Mouse (Mus musculus): ENCODE results near the gene Dpep3.
"Not testable (repeated sequence)": the region's sequence is repeated elsewhere in the genome, so short reads cannot be mapped to it uniquely, and the experiment has no call there.

Dpep3 gene

DNA sequence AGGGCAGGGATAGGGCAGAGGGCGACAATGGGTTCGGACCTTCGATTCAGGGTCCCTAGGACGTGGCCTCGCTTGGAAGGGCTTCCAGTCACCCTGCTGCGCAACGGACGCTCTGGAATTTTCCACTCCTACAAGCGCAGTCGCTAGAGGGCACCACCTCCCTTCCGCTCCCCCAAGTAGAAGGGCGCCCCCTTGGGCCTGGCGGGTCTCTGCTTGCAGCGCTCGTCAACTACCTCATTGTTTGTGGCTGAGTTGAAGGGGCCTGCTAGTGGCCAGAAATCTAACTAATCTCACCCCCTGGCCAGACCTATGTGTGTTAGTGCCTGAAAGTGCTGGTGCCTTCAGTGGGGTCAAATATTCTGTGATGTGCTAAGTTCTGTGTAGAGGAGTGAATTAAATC is at the start of gene Dpep3:
Gene Dpep3, minus strand, starts transcription at position 105 of the 400 bp plus-strand sequence.
- DNase-seq, result no peak

DNA sequence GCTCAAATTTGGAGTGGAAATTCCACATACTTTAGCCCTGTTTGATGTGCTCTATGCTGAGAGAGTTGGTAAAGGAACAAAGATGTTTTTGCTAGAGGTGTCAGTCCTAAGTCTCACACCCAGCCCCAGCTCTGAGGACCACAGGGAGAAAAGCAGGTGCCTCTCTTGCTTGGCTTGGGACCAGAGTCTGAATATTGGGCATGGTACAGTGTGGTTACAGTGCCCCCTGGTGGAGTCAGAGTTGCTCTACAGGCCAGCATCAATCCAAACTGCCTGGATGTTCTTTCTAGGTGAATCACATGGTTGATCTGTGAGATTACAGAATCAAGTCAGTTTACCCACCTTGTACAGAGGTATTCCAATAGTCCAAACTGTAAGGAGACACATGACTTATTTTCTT is 43.3 kb upstream of the Dpep3 start:
- DNase-seq, result peak; percentile 78

DNA sequence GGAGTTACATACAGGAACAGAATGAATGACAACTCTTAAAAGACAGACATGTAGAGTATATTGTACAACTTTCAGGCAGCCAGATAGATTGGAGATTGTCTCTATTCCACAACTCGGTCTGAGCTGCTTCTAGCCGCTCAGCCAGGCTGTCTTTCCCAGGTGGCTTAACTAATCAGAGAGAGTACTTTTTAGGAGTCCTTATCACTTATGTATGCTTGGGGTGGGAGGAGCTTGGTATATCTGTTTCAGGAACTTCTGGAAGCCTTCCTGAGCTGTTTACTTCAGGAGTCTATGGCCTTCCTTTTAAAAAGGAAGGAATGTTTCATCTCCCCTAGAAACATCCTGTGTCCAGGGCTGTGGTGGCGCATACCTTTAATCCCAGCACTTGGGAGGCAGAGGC is 38.8 kb upstream of the Dpep3 start:
- DNase-seq, result no peak

DNA sequence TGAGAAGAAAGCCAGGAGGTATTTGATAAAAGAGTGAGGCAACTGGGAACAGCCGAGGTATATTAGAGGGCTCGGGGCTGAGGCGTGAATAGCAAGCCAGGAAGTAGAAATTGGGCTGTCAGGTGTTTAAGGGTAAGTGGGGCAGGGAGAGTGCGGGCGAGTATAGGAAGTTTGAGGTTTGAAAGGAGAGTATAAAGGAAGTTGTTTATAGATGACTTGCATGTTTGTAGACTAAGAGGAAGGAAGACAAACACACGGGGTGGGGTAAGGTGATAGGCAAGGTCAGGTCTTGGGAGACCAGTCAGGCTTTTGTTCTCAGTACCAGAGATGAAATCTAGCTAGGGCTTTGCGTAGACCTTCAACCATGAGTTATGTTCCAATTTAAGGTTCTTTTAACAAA is 37.9 kb upstream of the Dpep3 start:
- DNase-seq, result no peak

DNA sequence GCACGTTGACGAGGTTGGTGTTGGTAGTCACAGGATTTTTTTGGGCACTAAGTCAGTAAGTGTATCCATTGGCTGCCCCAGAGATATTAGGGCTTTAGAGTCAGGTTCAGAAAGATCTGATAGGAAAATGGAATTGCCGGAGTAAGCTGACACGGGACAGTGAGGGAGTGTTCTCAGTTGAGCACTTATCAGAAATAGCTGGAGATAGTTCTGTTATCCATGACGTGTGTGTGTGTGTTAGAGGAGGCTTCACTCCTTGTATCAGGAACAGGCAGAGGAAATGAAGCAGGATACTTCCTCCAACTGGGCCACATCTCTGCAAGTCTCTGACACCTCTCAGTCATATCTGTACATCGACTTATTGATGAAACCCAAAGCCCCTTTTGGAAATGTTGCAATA is 37.1 kb upstream of the Dpep3 start:
- no peak for DNase-seq

DNA sequence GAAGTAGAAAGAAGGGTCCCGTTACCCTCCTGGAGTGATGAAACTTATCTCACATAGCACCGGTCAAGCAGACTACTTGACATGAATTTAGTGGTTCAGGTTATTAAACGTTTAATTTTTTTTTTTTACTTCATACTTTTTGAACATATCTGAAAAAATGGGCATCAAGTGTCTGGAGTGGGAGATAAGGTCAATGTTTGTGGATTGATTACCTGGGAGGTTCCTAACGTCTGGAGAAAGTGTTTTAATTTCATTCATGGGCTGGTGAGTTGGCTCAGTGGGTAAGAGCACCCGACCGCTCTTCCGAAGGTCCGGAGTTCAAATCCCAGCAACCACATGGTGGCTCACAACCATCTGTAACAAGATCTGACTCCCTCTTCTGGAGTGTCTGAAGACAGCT is 33.0 kb upstream of the Dpep3 start:
- DNase-seq, result not testable (repeated sequence)

DNA sequence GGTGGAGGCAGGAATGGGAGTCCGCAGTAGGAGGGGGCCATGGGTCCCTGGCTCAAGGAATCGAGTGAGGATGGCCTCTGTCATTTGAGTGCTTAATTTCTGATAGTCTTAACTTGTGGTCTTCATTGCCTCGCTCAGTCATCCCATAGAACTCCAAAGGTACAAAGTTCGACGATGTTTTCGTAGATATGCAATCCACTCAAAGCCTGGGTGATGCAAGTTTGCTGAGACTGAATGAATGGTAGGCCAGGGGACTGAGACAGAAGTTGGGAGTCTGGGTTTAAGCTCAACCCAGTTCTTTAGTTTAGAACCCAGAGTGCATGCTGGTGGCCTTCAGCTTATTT is 32.4 kb upstream of the Dpep3 start, which contains the start of gene Ddx28:
Gene Ddx28, minus strand, starts transcription at position 240 of the 344 bp plus-strand sequence.
- no peak for DNase-seq

DNA sequence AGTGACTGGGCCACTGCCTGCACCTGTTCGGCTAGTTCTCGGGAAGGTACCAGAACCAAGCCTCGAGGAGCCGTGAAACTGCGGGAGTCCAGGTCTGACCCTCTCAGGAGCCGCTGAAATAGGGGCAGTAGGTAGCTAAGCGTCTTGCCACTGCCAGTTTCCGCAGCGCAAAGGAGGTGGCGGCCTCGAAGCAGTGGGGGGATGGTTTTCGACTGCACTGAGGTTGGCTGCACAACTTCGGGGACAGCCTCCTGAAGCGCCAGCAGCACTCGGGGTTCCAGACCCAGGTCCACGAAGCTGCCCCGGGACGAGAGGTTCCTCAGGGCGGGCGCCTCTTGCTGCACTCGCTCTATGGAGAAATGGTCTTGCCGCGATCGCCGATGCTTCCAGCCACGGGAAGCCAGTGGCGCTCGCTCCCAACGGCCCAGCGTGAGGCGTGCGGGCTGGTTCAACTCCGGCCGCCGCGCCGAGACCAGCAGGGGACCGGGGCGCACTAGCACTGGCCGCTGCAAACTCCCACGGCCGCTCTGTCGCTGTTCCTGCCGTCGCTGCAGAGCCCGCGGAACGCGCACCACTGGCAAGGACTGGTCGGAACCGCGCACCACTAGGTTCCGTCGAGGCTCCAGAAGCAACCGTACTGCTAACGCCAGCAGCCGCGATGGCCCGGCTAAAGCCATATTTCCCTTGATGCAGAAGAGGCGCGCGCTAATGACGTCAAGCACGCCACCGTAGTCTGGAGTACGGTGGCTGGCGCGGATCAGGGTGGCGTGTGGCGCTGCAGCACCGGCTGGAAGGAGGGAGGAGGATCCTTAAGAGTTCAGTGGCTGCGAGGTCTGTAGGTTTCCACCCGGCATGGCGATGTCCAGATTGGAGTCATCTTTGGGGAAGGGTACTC is 31.8 kb upstream of the Dpep3 start:
- DNase-seq, result peak; percentile 91

DNA sequence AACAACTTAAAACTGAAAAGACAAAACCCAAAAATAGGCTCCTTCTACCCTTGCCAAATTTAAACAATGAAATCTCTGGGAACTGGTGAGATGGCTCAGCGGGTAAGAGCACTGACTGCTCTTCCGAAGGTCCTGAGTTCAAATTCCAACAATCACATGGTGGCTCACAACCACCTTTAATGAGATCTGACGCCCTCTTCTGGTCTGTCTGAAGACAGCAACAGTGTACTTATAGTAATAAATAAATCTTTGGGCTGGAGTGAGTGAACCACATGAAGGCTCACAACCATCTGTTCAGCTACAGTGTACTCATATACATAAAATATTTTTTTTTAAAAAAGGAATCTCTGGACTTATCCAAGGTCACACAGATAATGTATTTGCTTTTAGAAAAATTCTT is 28.7 kb upstream of the Dpep3 start:
- DNase-seq, result not testable (repeated sequence)

DNA sequence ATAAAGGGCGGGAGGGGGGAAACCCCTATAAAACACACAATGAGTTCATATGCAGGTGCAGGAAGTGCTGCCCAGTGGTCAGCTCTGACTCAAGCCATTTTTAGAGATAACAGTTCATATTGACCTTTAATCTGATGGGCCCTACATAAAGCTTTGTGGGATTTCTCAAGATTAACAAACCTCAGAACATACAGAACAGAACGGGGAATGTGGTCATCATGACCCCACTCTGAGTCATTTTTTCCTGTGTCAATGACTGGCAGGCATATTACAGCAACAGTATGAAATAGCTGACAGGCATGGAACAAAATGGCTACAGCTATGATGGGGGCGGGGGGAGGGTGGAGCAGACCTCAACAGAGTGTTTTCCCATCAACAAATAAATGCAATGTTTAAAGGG is 27.9 kb upstream of the Dpep3 start:
- DNase-seq, result no peak

DNA sequence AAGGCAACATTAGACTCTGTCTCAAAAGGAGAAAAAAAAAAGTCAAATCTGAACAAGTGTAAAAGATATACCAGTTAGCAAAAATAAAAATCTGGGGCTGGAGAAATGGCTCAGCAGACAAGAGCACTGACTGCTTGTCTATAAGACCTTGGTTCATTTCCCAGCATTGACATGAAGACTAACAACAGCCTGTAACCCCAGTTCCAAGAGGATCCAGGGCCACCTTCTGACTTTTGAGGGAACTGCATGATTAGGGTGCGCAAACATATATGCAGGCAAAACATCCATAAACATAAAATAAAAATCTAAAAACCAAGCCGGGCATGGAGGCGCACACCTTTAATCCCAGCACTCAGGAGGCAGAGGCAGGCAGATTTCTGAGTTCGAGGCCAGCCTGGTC is 27.2 kb upstream of the Dpep3 start:
- DNase-seq, result no peak

DNA sequence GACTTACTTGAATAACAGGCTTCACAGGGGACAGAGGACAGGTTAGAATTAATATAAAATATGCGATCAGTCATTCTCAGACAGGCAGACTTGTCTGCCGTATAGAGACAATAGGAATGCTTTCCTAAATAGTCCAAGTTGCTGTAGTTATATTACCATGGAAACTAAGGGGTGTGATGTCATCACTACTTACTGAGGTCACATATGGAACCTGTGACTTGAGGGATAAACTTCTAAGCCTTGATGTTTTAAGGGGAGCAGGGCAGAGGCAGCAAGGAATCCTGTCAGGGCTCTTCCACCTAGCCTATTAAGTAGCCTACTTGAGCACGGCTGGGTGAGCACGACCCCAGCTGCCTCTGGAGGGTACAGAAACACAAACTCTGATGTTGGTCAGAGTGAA is 26.6 kb upstream of the Dpep3 start, which contains the start of gene Dpep2nb:
Gene Dpep2nb, minus strand, starts transcription at position 101 of the 400 bp plus-strand sequence.
- DNase-seq, result no peak

DNA sequence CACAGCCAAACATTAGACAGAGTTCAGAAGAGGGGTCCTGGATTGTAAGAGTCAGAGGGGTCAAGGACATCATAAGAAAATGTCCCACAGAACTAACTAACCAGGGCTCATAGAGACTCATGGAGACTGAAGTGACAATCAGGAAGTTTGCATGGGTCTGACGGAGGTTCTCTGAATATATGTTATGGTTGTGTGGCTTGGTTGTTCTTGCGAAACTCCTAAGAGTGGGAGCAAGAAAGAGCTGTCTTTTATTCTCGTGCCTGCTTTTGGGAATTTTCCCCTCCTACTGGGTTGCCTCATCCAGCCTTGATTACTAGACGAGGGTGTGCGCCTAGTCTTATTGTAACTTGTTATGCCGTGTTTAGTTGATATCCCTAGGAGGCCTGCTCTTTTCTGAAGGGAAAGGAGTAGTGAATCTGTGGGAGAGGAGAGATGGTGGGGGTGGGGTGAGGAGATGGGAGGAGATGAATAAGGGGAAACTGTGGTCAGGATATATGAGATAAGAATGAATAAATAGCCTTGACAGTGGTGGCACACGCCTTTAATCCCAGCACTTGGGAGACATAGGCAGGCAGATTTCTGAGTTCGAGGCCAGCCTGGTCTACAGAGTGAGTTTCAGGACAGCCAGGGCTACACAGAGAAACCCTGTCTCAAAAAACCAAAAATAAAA is 25.4 kb upstream of the Dpep3 start:
- no peak for DNase-seq

DNA sequence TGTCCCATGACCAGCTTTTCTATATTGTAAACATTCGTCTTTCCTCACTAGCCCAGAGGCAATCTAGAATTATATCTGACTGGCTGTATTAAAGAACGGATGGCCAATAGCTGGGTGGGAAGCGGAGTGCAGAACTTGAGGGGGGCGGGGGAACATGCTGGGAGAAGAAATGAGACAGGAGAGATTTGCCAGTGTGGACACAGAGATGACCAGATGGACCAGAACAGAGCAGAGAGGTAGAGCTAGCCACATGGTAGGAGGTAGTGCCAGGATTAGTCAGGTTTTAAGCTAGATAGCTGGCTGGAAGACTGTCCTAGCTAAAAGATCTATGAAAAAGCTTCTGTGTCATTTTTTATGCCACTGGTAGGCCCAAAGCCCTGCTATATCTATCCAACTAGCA is 22.7 kb upstream of the Dpep3 start:
- no peak for DNase-seq

DNA sequence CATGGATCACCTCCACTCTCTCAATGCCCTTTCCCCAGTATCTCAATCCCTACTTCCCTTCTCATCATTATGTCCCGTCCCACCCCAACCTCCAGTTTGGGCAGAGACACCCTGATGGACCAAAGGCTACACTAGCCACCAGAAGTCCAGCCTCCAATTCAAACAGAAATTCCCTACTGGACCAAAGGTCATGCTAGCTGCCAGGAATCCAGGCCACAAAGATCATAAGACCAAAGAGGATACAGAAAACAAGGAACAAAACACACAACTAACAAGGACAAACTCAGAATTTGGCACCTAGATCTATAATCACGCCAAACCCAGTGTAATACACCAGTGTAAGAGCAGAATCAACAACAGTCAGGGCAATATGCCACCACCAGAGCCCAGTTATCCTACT is 19.7 kb upstream of the Dpep3 start:
- no peak for DNase-seq

DNA sequence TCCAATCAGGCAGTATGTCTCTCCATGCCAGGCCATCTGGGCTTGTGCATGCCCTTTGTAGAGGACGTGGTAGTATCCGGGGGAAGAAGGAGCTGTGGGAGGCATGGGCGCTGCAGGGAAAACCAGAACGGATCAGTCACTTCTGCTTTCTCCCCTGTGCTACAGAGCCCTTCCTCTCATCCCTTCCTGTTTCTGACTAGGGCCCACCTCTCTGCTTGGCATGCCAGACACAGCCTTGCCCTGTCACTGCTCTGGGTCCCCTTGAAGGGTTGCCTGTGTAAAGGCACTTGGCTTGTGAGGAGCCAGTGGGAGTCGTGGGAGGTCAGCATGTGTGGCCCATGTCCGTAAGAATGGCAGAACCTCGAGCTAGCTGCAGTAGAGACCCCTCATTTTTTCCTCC is 17.1 kb upstream of the Dpep3 start:
- DNase-seq, result no peak

DNA sequence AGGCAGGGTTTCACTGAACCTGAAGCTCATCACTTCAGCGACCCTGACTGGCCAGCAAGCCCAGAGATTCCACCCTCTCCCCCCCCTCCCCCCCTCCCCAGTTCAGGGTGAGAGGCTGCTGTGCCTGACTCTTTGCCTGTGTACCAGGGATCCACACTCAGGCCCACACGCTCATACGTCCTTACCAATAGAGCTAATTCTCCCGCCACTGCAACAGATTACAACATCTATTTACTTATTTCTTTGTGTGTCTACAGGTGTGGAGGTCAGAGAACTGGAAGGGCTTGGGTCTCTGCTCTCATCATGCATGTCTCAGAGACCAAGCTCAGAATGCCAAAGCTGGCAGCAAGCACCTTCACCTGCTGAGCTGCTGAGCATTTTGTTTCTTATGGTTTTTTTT is 14.0 kb upstream of the Dpep3 start:
- no peak for DNase-seq

DNA sequence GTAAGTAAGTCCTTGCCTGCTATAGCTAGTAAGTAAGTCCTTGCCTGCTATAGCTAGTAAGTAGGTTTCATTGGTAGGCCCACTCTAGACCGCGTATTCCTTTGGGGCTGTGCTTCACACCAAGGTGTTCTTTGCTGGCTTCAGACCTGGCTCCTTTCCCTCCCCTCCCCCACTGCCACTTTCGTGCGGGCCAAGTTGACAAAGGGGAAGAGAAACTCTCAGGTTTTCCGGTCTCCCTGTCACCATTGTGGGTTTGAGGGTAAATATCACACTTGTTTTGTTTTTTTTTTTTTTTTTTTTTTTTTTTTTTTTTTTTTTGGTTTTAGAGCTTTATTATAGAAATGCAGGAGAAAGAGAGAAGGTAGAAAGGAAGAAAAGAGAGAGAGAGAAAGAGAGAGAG is 13.3 kb upstream of the Dpep3 start:
- DNase-seq, result no peak

DNA sequence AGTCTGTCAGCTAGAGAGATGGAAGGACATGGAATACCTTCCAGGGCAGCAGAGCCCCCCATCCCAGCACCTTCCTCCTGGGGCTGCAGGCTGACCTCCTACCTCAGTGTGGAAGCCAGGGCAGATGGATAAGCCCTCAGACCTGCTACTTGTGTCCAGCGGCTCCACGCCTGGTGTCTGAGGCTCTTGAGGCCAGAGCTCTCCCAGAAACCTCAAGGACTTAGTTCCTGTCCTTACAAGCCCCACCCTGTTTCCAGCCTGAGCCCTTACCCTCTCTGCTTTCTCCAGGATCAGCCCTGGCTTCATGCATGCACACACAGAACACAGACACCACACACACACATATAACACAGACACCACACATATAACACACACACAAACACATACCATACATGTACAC is 12.3 kb upstream of the Dpep3 start:
- DNase-seq, result no peak

DNA sequence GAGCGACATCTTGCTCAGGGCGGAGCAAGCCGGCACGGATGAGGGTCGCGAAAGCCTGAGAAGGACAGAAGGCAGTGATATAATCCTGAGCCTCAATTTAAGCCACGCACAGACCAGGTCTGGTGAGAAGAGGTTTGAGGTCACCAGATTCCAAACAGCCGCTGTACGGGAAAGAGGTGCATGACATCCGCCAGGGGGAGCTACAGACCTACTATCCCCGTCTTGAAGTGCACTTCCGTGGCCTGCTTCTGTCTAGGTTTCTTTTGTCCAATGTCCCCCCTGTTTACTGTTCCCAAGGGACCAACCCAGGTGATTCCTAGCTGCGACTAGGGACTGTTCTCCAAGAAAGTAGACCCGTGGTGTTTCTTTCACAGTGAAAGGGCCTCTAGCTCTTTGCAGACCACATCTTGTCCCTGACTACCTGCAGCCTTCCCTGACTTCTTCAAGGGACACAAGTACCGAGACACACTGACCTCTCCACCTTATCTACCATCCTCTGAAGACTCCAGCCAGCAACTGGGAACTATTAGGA is 11.7 kb upstream of the Dpep3 start, which contains the start of gene Dus2:
Gene Dus2, plus strand, starts transcription at position 482 of the 532 bp plus-strand sequence.
- peak; percentile 87 for DNase-seq

DNA sequence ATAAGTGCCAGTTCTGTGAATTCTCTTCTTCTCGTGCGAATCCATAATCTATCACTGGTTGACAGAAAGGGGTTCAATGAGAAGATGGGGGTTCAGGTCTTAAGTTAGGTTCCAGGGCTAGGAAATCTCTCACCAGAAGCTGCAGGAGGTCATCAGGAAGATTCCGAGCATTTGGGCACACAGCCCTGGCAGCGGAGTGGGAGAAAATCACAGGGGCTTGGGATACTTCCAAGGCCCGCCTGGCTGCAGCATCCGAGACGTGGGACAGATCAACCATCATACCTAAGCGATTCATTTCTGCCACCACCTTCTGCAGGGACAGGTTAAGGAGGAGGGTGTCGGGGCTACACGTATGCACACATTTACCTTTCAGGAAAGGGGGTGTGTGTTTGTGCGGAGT is 9.3 kb upstream of the Dpep3 start:
- no peak for DNase-seq

DNA sequence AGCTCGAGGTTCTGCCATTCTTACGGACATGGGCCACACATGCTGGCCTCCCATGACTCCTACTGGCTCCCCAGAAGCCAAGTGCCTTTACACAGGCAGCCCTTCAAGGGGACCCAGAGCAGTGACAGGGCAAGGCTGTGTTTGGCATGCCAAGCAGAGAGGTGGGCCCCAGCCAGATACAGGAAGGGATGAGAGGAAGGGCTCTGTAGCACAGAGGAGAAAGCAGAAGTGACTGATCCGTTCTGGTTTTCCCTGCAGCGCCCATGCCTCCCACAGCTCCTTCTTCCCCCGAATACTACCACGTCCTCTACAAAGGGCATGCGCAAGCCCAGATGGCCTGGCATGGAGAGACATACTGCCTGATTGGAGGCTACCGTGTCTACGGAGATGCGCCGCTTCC is 4.2 kb upstream of the Dpep3 start:
- not testable (repeated sequence) for DNase-seq

DNA sequence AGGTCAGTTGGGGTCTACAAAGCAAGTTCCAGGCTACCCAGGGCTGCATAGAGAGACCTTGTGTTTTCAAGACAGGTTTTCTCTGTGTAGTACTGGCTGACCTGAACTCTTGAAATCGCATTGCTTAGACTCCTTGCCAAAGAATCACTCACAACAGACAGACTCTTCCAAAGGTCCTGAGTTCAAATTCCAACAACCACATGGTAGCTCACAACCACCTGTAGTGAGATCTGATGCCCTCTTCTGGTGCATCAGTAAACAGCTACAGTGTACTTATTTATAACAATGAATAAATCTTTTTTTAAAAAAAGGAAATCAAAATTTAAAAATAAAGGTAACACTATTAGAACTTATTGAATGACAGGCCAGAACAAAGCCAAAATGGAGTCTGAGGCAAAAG is 1.9 kb upstream of the Dpep3 start:
- DNase-seq, result no peak

DNA sequence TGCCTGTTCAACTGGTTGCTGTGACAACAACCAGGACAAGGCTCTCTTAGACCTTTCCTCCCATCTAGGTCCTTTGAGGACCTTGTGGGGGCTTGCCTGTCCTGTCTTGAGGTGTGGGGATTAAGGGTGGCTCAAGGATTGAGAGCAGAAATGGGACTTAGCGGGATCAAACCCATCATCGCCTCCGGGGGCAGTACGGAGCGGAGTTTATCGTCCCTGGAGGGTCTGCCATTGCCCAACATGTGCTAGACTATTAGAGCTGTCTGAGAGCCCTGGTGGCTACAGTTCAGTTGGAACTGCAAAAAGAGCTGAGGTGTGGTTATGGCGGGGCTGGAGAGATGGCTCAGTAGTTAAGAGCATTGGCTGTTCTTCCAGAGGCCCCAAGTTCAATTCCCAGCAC is 3.9 kb downstream of the Dpep3 start:
- no peak for DNase-seq

Data from liver (tissue).